Mouse (Mus musculus): ENCODE data around the gene Rhox4a.
"Not testable (repeated sequence)": the region's sequence is repeated elsewhere in the genome, so short reads cannot be mapped to it uniquely, and the experiment has no call there.

Rhox4a gene

GRCm38 (mm10) chrX:37265038-37265437 lies at the start of gene Rhox4a:
TSS of gene Rhox4a (plus strand) at chrX:37265338.
- not testable (repeated sequence) for DNase-seq

- not testable (repeated sequence) for DNase-seq
These were observed 43.0 kb upstream of the Rhox4a start, which contains the start of gene Rhox1 for GRCm38 (mm10) chrX:37222158-37222557. TSS of gene Rhox1 (minus strand) at chrX:37222258.

- not testable (repeated sequence) for DNase-seq
These were observed 20.5 kb upstream of the Rhox4a start, which contains the start of gene Rhox2a for GRCm38 (mm10) chrX:37244676-37245075. TSS of gene Rhox2a (plus strand) at chrX:37244976.

- not testable (repeated sequence) for DNase-seq
These were observed 15.5 kb upstream of the Rhox4a start, which contains the start of gene Rhox3a for GRCm38 (mm10) chrX:37249619-37250018. TSS of gene Rhox3a (plus strand) at chrX:37249919.
